Mouse (Mus musculus) stomach, embryonic 16.5 days (tissue): ENCODE measurements around the gene Prkrip1. TPM values are rescaled to one million over a fixed set of nuclear protein-coding genes. Genes with fewer than 3 reads are reported as not detected.

Source experiments
- ATAC-seq: fragments of 200-750 bp; cut with Nextera tagmentation; 2 replicates; pipeline ENCODE4 v1.8.0; 2017; ENCODE audit warnings: moderate number of reproducible peaks, moderate TSS enrichment; ENCODE audit not compliant: insufficient read depth, low FRiP score
- H3K27ac ChIP-seq: fragments of 300-500 bp; sonication (generic); 2 replicates; pipeline ENCODE4 v1.5.1; 2014; ENCODE audit warnings: low read length
- H3K27me3 ChIP-seq: fragments of 300-500 bp; sonication (generic); 2 replicates; pipeline ENCODE4 v1.6.1; 2014; ENCODE audit warnings: low read length, control low read depth, mixed read lengths; ENCODE audit not compliant: control insufficient read depth, insufficient read depth
- H3K36me3 ChIP-seq: fragments of 300-500 bp; sonication (generic); 2 replicates; pipeline ENCODE4 v1.6.1; 2014; ENCODE audit warnings: low read length; ENCODE audit not compliant: control insufficient read depth, insufficient read depth
- H3K4me1 ChIP-seq: fragments of 300-500 bp; sonication (generic); 2 replicates; pipeline ENCODE4 v1.6.1; 2014; ENCODE audit warnings: low read length, control low read depth, mixed read lengths; ENCODE audit not compliant: control insufficient read depth, insufficient read depth
- H3K4me2 ChIP-seq: fragments of 300-500 bp; sonication (generic); 2 replicates; pipeline ENCODE4 v1.6.1; 2014; ENCODE audit warnings: low read depth, low read length, mixed read lengths
- H3K4me3 ChIP-seq: fragments of 300-500 bp; sonication (generic); replicated peaks from 2 replicates; pipeline ENCODE4 v1.5.1; 2014; ENCODE audit warnings: mild to moderate bottlenecking, low read length
- H3K9ac ChIP-seq: fragments of 300-500 bp; sonication (generic); 2 replicates; pipeline ENCODE4 v1.6.1; 2014; ENCODE audit warnings: low read length
- H3K9me3 ChIP-seq: fragments of 300-500 bp; sonication (generic); replicated peaks from 2 replicates; pipeline ENCODE4 v1.6.1; 2016; ENCODE audit warnings: low read length, control low read depth; ENCODE audit not compliant: control insufficient read depth
- WGBS: fragments of 180-500 bp; shearing (Covaris S2); extraction: QIAGEN DNeasy Blood & Tissue Kit; methylation state at CpG from one replicate; pipeline ENCODE4 v1.1.7; 2014; 5-methylcytosine and 5-hydroxymethylcytosine counted together
- polyA plus RNA-seq: library from polyadenylated mRNA; unstranded; fragments of >200 nt; fragmentation: Nextera tagmentation; extraction: Ambion mirVana; gene quantifications from 2 replicates; pipeline ENCODE4 v1.2.1, GENCODE M21; 2015

Gene Prkrip1
- polyA plus RNA-seq, 1 experiment from 2014 or later: 44.5 TPM

DNA sequence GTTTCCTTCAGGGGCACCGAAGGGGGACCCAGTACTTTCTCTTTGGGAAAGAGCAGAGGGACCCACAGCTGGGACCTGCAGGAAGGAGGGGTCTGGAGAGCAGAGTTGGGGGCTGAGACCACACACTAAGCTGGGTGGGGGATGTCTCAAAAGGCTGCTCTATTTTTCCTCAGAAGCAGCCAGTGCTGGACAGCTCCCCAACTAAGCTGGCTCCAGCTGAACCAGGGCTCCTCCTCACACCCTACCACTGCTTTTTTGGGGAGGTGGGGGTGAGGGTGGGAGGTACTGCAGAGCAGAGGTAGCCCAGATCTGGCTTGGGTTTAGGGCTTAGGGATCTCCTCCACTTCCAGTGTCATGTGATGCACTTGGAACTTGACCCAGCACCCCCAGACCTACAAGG is 41.6 kb upstream of the Prkrip1 start:
- Histone ChIP-seq H3K36me3 (no peaks in the 10 kb centered on the region), H3K4me2 (no peak overlapping the region), H3K27ac (no peak overlapping the region), H3K4me3 (no peak overlapping the region), H3K27me3 (peaks cover 5% of the 10 kb centered on the region; the same call in 1 of the 2 replicates), H3K9ac (no peak overlapping the region), H3K9me3 (no peaks in the 10 kb centered on the region), H3K4me1 (peaks cover 8% of the 10 kb centered on the region)
- no peak for ATAC-seq
- WGBS: 40% methylated on average over 1 of the region's 1 CpGs

DNA sequence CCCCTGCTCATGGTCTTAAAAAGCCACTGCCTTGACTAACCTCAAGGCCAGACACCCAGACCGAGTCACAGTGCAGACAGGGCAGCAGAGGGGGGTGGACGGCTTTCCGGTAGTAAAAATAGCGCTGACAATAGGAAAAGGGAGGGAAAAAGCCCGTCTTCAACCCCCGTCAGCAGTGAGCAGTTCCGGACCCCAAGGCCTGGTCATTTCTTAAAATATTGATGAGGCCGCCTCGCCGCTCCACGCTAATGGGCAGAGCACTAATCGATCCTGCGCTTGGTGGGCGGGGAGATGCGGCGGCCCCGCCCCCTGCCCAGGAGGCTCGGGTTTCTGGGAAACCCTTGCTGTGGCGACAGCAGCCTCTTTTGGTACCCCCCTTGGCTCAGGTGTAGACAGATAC is 38.8 kb upstream of the Prkrip1 start:
- Histone ChIP-seq H3K9ac (peak overlapping the region; percentile 31; the same call in 1 of the 2 replicates), H3K4me3 (peak overlapping the region; percentile 34), H3K4me2 (peak overlapping the region; percentile 57)

DNA sequence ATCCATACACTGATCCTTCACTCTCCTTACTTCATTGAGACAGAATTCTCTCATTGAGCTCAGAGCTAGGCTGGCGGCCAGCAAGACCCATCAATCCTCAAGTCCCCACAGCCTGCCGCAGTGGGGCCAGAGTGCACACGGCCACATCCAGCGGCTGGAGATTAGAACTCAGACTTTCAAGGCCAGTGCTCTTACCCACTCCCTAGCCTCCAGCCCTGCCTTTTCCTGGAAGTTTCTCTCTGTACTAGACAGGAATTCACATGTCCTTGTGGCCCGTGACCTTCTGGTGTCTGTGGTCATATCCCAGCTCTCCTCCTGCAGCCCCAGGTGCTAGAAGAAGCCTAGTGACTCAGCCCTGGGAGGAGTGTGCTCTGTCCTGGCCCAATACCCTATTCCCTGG is 37.8 kb upstream of the Prkrip1 start:
- WGBS: 59% methylated on average over 5 of the region's 5 CpGs
- no peak for ATAC-seq

More for the DNA sequence above, 38.8 kb upstream of the Prkrip1 start:
- peaks cover 4% of the 10 kb centered on the region for H3K4me1 ChIP-seq
- no peaks in the 10 kb centered on the region for H3K9me3 ChIP-seq
- no peak for ATAC-seq
- 2% methylated on average over 19 of the region's 19 CpGs for WGBS
- no peak overlapping the region for H3K27ac ChIP-seq
- peaks cover 9% of the 10 kb centered on the region for H3K27me3 ChIP-seq
- no peaks in the 10 kb centered on the region for H3K36me3 ChIP-seq

GRCm38 (mm10) chr5:136230348-136231035 is 31.7 kb upstream of the Prkrip1 start:
- Histone ChIP-seq H3K27ac (no peak overlapping the region), H3K36me3 (no peaks in the 10 kb centered on the region), H3K4me3 (no peak overlapping the region), H3K9ac (no peak overlapping the region), H3K4me2 (no peak overlapping the region), H3K9me3 (no peaks in the 10 kb centered on the region), H3K27me3 (peaks cover 9% of the 10 kb centered on the region; the same call in 1 of the 2 replicates), H3K4me1 (no peaks in the 10 kb centered on the region)
- ATAC-seq: no peak
- 53% methylated on average over 4 of the region's 4 CpGs for WGBS

More for the DNA sequence above, 37.8 kb upstream of the Prkrip1 start:
- Histone ChIP-seq H3K4me3 (no peak overlapping the region), H3K9me3 (no peaks in the 10 kb centered on the region), H3K36me3 (no peaks in the 10 kb centered on the region), H3K4me1 (peaks cover 4% of the 10 kb centered on the region), H3K27me3 (peaks cover 14% of the 10 kb centered on the region), H3K9ac (no peak overlapping the region), H3K27ac (no peak overlapping the region), H3K4me2 (no peak overlapping the region)

DNA sequence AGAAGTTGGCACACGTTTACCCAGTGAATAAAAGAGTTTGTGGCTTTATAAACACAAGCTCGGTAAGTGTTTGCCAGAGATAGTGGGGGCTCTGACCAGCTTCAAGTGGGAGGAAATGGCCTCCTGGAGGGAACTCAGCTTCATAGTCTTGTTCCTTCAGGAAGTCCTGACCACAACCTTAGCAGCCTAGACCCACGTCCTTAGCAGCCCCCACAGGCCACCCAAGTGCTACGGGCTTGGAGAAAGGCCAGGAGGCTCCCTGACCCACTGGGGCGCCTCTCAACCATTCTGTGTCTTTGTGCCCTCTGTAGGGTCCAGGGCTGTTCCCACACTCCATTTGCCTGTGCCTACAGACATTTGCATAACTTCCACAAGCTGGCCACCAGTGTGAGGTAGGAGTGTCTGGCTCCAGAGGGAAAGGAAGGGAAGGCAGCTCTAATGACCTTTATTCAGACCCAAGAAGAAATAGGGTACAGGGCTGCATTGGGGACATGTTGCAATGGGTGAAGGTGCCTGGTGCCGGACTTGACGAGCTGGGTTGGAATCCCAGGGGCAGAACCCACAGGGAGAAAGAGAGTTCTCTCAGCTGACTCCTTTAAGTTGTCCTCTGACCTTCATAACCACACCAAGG is 27.6 kb upstream of the Prkrip1 start:
- Histone ChIP-seq H3K36me3 (no peaks in the 10 kb centered on the region), H3K9ac (no peak overlapping the region), H3K27me3 (no peaks in the 10 kb centered on the region; the same call in 1 of the 2 replicates), H3K4me1 (no peaks in the 10 kb centered on the region), H3K4me3 (no peak overlapping the region), H3K9me3 (no peaks in the 10 kb centered on the region), H3K27ac (no peak overlapping the region), H3K4me2 (no peak overlapping the region)
- no peak for ATAC-seq
- 63% methylated on average over 7 of the region's 7 CpGs for WGBS

DNA sequence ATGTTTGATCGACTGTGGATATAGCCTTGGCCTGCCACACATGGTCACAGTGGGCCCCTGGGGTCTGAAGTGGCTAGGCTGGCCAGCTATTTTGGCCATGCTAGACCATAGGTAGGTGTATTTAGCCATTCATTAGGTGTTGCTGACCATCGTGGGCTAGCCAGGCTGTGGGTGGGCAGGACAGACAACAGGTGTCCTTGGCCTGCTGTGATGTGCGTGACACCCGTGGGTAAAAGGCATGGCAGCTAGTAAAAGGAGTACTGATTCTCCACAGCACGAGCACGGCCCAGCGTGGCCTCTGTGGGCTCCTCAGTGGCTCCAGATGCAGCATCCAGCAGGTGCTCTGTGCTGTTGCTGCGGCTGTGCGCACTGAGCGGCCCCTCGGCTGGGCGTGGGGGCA is 19.8 kb upstream of the Prkrip1 start:
- H3K27me3 ChIP-seq: no peaks in the 10 kb centered on the region
- H3K36me3 ChIP-seq: no peaks in the 10 kb centered on the region
- no peak overlapping the region for H3K9ac ChIP-seq
- no peaks in the 10 kb centered on the region for H3K4me1 ChIP-seq
- H3K4me3 ChIP-seq: no peak overlapping the region
- ATAC-seq: no peak
- H3K9me3 ChIP-seq: no peaks in the 10 kb centered on the region
- H3K4me2 ChIP-seq: no peak overlapping the region
- 78% methylated on average over 12 of the region's 12 CpGs for WGBS
- H3K27ac ChIP-seq: no peak overlapping the region

DNA sequence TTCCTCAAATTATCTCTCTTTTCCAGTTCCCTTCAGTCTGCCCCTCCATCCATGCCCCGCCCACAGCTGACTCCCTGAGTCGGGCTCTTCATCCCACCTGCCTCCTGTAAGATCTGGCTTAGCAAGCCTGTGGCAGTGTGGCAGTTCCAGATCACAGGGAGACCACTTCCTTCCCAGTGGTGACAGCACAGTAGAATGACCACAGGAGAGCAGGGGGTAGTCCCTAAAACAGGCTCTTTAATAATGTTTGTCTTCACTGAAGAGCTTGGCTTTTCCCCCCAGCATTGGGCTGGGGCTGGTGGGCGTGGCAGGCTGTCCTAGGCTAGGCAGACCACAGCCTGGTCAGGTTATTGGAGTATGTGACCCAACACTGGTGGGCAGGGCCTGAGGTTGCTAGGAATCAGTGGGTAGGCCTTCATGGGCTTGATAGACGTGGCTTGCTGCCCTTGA is 19.2 kb upstream of the Prkrip1 start:
- Histone ChIP-seq H3K9me3 (no peaks in the 10 kb centered on the region), H3K36me3 (no peaks in the 10 kb centered on the region), H3K4me2 (no peak overlapping the region), H3K27me3 (no peaks in the 10 kb centered on the region), H3K4me1 (no peaks in the 10 kb centered on the region), H3K9ac (no peak overlapping the region), H3K4me3 (no peak overlapping the region), H3K27ac (no peak overlapping the region)
- ATAC-seq: no peak
- 56% methylated on average over 4 of the region's 4 CpGs for WGBS

- Histone ChIP-seq H3K4me3 (no peak overlapping the region), H3K4me2 (no peak overlapping the region), H3K9me3 (no peaks in the 10 kb centered on the region), H3K9ac (no peak overlapping the region), H3K36me3 (no peaks in the 10 kb centered on the region), H3K27ac (no peak overlapping the region), H3K27me3 (no peaks in the 10 kb centered on the region), H3K4me1 (no peaks in the 10 kb centered on the region)
- no peak for ATAC-seq
- 78% methylated on average over 18 of the region's 18 CpGs for WGBS
Measured at GRCm38 (mm10) chr5:136217004-136217665, 18.4 kb upstream of the Prkrip1 start.

- 74% methylated on average over 5 of the region's 5 CpGs for WGBS
- Histone ChIP-seq H3K4me2 (no peak overlapping the region), H3K9me3 (no peaks in the 10 kb centered on the region), H3K36me3 (no peaks in the 10 kb centered on the region), H3K4me3 (no peak overlapping the region), H3K9ac (no peak overlapping the region), H3K27ac (no peak overlapping the region), H3K27me3 (no peaks in the 10 kb centered on the region), H3K4me1 (no peaks in the 10 kb centered on the region)
- no peak for ATAC-seq
Measured at GRCm38 (mm10) chr5:136215958-136216357, 17.2 kb upstream of the Prkrip1 start.
